Mouse (Mus musculus) layer of hippocampus, adult 8-10 months (tissue): ENCODE data around the gene Dnaic2. TPM values are rescaled to one million over a fixed set of nuclear protein-coding genes. Genes with fewer than 3 reads are reported as not detected.

ENCODE experiments used
- DNase-seq, 2 experiments: peaks; one replicate each; pipeline ENCODE4 v3.0.0; 2022; ENCODE audit warnings: low spot score in 2 of 2
- total RNA-seq, 4 experiments: library from RNA; stranded (reverse); gene quantifications; 2 replicates each; pipeline ENCODE4 v1.2.4; 2022

The Dnaic2 gene
- total RNA-seq, 4 experiments from 2014 or later: 1.9 to 2.6 (median 2.2) TPM

DNA sequence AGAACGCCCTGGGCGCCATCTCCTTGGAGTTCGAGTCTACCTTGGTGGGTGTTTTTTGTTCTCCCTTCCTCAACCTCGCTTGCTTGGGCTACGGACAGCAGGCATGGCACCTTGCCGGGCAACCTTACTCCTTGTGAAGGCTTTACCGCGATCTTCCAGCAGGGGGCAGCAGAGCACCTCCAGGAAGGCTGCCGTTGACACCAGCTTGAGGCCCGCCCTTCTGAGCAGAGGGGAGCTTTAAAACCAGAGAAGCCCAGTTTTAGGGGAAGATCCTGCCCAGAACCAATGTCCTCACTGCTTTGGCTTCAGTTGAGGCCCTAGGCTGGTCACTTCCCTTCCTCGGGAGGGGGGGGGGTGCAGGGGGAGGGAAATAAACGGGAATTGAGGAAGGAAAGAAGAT lies 17.9 kb downstream of the Dnaic2 start:
- peak; percentile 74 to 93 for DNase-seq

DNA sequence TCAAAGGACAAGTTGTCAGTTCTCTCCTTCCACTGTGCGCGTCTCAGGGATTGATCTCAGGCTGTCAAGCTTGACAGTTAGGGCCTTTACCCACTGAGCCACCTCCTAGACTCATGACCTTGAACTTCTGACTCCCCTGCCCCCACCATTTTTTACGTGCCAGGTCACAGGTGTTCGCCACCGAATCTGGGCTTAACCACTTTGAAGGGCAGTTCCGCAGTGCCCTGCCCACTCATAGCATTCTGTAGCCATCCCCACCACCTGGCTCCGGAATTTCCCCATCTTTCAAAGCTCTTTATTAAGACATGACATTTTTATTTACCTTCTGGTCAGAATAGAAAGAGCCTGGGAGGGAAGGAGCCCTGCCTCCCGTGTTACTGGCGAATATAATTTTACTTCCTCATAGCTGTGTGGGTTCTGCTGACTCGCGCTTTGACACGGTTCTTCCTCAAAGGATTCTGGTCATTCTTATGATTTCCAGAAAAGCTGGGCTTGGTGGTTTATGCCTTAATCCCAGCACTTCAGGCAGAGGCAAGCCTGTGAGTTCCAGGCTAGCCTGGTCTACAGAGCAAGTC lies 20.4 kb downstream of the Dnaic2 start:
- no peak for DNase-seq

DNA sequence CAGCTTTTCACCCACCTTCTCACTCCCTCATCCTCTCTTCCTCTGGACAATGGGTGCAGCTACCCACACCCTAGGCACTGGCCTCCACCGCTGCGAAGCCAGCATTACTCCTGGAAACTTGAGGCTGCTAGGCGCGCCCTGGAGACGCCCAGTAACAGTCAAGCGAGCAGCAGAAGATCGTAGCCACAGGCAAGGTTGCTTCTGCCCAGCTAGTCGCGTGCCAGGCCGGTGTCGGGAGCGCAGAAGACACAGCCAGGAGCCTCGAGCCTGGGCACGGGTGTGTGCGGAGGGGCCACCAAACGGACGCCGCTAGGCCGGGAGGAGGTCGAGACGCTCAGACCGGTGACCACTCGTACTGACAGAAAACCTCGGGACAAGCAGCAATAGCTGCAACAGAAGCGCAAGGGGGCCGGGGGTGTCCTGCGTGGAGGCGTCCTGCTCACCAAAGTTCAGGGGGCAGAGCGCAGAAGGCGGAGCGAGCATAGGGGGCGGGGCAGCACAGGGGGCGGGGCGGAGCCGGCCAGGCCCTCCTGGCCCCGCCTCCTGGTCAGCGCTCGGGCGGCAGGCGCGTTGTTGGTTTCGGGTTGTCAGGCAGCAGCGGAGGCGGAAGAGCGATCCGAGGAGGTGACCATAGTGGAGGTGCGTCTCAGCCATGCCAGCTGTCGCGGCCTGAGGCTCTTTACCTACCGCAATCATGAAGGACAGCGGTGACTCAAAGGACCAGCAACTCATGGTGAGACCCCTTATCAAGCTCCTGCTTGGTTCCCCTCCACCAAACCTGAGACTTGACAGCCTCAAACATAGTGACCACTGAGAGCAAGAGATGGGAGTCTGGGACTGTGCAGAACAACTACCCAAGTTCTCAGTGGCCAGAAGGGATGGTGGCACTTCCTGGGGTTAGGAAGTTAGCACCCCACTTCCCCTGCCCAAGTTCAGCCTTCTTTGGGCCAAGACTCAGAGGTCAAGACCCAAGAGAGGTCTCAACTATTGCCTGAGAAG lies 37.9 kb downstream of the Dnaic2 start, which contains the start of gene Kif19a:
Gene Kif19a, plus strand, starts transcription at position 569 of the 999 bp plus-strand sequence.
- DNase-seq: no peak

DNA sequence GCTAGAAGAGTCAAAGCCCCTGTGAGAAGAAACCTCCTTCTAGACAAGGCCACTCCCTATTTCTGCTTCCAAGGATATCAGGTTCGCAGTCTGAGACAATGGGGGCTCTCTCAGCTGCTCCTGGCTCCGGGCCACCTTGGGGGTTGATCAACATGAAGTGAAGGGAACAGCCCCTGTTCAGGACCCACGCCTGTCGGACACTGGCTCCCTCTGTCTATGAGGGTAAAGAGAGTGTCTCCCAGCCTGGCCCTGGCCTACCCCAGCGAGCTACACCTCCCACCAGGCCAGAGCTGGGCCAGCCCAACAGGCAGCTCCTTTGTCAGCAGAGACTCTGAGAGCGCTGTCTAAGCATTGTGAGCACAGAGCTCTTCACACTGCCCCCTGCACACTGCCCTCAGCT lies 42.7 kb downstream of the Dnaic2 start:
- DNase-seq: no peak

DNA sequence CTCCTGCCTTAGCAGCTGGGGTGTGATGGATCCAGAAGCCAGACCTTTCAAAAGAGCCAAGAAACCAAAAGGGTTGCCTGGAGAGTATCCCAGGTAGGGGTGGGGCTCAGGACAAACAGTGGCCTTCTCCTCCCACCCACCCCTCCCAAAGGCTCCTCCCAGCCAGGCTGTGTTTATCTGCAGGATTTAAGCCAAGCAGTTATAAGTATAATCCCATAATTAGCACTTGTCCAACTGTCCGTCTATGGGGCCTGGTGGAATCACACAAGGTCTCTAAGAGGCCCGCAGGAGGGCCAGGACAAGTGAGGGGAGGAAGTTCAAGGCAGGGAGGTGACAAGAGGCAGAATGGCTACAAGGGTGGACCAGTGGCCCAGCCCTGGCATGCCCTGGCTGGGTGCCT lies 44.7 kb downstream of the Dnaic2 start:
- no peak for DNase-seq

DNA sequence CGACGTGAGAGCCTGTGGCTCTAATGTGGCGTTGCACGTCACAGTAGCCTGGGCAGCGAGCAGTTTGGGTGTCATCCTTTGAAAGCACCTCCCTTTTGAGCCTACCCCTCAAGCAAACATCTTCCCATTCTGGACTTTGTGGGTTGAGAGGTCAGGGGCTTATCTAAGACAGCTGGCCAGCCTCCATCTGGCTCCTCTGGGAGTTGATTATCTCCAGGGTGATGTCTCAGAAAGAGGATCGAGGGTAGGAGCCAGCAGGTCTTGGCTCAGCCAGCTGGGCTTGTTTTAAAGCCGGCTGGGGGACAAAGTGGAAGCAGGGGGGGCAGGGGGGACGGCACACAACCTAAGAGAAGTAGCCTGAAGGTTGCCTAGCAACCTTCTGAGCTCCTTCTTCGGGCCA lies 52.9 kb downstream of the Dnaic2 start:
- DNase-seq: no peak

DNA sequence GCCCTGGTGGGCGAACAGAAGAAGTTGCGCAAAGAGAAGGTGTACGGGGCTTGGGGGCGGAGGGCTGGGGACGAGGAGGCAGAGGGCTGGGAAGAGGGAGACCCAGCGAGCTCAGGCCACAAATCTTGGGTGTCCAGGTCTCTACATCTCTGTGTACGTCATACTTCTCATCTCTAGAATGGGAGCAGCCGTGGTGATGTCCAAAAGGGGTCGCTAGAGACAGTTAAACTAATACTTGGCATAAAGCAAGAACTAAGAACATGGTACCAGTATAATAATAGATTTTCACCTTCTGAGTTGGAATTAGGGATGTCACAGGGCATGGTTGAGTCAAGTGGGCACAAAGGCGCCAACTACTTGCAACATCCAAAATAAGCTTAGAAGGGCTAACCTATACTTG lies 58.7 kb downstream of the Dnaic2 start:
- no peak for DNase-seq

DNA sequence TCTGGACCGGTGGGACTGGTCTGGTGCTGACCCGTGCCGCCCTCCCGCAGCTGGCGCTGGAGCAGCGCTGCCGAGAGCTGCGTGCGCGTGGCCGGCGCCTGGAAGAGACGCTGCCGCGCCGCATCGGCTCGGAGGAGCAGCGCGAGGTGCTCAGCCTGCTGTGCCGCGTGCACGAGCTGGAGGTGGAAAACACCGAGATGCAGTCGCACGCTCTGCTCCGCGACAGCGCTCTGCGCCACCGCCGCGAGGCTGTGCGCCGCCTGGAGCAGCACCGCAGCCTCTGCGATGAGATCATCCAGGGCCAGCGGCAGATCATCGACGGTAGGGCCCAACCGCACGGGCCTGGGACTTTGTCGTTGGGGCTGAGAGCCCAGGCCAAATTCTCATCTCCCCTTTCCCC lies 59.1 kb downstream of the Dnaic2 start:
- DNase-seq: no peak

DNA sequence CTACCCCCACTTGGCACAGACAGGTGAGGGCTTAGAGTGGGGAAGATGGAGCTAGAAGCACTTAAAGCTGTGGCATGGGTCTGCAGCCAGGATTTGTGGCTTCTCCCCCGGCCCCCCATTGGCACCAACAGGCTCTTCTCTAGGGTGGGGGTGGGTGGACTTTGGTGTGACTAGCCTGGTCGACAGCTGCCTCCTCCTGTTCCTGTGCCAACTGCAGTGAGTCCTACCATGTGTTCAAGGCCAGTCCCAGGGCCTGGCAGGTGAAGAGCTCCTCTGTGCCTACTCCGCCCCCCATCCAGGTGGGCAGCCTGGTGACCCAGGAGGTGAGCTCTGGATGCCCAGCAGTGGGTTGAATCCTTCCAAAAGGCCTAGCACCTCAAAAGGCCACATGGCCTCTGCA lies 60.4 kb downstream of the Dnaic2 start:
- DNase-seq: no peak

DNA sequence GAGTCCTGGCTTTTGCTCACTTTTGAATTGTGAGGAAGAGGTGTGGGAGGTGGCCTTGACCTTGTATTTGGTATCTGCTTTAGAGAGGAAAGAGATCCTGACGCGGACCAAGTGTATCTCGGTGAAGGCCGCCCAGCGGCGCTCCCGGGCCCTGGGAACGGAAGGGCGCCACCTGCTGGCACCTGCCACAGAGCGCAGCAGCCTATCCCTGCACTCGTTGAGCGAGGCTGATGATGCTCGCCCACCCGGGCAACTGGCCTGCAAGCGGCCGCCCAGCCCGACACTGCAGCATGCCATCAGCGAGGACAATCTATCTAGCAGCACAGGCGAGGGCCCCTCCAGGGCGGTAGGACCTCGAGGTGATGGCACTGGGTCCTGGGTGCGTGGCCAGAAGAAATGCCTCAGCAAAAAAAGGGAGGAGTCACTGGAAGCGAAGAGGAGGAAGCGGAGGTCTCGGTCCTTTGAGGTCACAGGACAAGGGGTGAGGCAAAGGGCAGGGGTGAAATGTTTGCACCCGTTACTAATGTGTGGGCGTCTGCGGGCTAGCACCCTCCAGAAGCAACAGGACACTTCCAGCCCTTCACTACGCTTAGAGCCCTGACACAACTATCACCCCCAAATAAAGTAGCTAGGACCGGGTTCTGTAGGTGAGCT lies 62.0 kb downstream of the Dnaic2 start:
- peak; percentile 53 to 79 for DNase-seq

DNA sequence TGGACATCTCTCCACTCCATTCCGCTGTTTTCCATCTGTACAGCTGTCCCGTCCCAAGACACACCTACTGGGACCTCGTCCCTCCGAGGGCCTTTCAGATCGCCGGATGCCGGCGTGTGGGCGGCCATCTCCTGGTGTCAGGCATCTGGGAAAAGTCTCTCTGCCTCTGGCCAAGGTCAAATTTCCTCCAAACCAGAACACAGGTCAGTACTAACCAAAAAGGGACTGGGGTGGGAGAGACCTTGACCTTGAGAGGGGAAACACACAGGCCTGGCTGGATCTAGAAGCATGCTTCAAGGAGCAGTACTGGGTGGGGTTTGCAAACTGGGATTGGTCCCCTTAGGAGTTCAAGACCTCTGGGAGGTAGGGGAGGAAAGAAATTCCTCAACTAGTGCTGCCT lies 62.5 kb downstream of the Dnaic2 start:
- no peak for DNase-seq

DNA sequence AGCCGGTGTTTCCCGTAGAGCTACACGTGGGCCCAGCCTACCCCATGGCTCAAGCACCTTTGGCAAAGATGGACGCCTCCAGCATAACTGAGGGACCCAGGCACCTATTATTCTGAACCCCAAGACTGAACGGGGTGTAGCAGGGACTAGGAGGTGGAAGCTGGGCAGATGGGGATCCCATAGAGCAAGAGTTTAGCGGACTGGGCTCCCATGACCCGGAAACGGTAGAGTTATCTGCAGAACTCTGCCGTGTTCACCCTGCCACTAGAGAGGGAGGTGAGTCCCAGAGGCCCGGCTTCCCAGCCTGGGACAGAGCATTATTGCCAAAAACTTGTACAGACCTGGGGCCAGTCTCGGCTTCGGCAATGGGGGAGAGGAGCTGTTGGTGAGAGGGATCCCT lies 63.0 kb downstream of the Dnaic2 start:
- DNase-seq: no peak

DNA sequence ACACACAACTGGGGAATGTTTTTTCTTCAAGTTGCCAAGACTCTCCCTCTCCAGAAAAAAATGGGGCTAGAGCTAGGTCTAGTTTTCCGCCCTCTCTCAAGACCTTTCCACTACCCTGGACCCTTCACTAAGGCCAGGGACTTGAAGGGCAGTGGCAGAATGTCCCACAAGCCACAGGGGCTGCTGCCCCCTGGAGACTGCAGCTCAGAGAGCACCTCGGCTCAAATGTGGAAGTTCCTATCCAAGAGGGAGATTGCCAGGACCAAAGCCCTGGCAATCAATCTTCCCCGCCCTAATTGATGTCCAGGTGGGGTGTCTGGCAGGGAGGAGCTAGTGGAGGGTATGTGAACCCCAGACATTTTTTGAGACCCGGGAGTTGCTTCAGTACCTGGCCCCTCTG lies 63.6 kb downstream of the Dnaic2 start:
- no peak for DNase-seq

DNA sequence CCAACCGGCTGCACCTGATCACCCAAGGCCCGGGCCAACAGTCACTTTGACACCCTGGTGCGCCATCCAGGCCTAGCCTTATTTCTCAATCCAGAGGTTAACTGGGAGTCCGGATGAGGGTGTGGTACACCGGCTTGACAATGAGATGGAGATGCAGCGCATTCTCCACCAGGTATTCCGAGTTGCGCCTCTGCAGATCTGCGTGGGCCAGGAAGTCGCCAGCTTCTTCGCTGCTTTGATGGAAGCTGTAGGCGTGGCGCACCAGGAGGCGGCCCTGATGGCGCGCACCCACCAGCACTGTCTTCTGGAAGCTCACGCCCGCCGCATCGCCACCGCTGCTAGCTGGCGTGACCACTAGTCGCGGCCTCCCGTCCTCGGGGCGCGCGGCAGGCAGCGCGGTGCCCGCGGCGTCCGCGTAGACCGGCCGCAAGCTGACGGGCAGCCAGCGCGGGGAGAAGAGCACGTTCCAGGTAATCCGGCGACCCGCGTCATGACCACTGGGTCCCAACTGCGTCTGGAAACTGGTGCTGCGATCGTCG lies 64.2 kb downstream of the Dnaic2 start:
- DNase-seq: no peak

DNA sequence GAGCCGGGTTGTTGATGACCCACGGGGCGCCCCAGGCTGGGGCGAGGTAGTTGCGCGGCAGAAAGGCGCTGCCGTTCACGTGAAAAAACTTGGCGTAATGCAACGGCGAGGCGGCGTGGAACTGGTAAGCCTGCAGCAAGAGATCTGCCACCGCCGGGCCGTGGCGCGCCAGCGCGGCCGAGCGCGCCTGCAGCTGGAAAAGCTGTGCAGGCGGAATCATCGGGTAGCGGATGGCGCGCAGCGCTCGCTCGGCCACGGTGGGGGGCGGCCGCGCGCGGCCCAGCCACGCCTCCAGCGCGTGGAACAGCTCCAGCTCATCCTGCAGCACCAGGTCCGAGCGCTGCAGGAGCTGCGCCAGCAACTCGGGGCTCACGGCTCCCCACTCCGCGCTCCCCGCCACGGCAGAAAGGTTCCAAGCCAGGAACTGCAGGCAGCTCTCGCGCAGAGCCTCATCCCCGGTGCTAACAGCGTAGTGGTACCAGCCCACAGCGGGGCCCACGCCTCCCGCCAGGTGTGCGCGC lies 64.7 kb downstream of the Dnaic2 start:
- DNase-seq: no peak

DNA sequence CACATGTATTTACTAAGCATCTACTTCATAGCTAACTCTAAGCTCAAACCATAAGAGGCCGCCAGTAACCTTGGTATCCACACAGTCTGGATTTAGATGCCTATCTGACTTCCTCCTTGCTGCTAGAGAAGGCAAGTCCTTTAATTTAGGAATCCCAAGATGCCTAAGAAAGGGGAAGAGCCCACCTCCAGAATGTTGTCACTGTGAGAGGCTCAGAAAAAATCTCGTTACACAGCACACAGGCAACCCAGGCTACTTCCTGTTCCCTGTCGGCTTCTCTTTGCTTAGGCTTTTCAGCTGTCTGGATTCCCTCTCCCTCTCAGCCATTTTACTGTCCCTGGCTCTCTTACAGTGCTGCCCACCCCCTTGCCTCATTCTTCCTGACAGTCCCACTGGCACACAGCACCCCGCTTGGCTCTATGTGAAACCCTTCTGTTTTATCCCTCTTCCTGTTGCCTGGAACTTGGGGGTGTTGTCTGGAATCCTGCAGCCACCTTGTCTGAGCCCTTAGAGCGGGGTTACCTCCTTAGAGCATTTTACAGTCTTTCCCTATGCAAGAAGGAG lies 65.8 kb downstream of the Dnaic2 start:
- DNase-seq: no peak

DNA sequence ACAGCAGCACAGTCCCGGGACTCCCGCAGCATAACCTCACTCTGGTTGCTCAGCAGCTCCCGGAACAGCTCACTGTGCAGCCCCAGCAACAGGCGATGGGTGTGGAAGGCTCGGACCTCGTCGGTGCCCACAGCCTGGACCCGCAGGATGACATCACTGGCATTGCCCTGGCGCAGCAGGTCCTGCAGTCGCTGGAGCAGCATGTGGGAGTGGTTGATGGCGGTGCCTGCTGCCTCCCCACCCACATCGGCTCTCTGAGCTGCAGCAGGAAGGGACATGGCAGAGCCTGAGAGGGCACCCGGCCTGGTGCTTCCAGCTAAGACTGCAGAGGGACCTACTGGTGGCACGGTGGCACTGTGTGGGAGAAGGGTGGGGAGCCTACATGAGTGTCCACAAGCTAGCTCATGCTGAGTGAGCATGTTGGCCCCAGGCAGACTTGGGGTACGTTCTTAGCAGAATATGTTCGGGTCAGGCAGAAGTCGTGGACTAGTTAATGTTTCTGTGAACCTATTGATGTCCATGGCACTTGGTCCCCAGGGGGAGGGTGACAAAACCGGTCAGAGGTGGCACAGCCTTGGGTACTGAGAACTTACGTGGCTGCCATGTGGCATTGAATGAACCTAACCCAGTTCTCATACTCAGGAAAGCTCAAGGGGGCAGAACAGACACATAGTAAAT lies 66.8 kb downstream of the Dnaic2 start:
- no peak for DNase-seq

DNA sequence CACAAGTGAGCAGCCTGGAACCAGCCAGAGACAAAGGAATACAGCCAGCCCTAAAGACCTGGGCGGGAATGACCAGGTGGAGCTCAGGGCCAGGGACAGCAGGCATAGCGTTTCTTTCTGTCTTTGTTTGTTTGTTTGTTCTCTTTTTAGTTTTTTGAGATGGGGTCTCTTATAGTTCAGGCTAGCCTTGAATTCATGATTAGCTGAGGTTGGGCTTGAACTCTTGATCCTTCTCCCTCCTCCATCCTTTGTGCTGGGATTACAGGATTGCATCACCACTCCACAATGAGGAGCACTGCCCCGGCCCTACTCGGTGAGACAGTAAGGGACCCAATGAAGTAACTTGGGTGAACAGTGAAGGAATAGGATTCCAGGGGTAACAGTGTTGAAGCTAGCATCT lies 67.5 kb downstream of the Dnaic2 start:
- no peak for DNase-seq

DNA sequence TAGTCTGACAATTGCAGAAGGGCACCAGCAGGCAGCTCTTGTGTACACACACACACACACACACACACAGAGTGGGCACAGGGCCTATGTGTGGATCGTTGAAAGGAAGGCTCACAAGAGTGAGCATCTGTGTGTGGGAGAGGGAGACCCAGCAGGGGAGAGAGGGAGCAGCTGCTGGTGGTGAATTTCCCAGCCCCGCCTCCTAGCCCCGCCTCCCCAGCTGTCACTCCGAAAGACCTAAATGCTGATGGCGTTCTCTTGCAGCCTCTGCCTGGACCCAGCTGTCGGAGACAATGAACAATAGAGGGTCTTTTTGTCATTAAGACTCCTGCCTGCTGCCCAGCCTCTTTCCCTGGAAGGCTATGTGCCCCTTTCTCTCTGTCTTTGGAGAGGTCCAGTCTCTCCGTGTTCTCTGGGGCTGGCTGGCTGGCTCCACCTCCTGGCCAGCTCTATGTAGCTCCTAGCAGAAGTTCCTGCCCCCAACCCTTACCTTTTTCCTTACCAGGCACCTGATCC lies 68.1 kb downstream of the Dnaic2 start:
- DNase-seq: peak; percentile 94 to 96

DNA sequence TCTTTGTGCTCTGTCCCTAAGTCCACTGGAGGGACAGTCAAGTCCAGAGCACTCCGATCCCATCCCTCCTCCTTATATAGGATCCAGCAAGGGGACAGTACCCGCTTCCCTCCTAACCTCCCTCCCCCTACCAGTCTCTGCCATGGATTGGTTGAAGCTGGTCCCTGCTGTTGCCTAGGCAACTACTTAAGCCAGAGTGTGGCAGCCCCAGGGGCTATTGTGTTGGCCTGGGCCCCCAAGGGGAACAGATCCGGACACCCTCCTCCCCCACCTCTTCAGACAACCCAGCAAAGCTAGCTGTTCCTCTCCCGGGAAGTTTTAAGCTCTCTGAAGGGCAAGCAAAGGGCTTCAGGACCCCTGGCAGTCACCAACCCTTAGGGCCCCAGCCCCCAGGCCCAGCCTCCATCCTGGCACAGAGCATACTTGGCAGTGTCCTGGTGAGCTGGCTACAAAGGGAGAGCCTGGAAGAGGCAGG lies 68.7 kb downstream of the Dnaic2 start, which contains the start of gene Btbd17:
Gene Btbd17, minus strand, starts transcription at position 98 of the 475 bp plus-strand sequence.
- peak; percentile 42 to 73 for DNase-seq
